In the genomic region with DNA sequence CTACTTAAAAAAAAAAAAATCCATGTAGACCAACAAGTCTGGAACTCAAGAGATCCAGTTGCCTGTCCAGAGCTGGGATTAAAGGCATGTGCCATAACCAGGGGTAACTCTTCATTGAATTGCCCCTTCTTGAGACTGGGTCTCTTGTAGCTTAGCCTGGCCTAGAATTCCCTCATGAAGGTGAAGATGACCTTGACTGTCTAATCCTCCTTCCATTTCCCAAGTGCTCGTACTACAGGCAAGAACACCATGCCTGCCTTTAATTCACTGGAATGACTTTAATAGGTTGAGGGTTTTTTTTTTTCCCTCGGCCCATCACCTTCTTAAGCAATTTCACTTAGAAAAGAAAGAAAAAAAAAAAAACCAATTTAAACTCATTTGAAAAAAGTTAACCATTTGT, we compare ENCODE assay signal across 8 mouse cellular contexts. TPM values are rescaled to one million over a fixed set of nuclear protein-coding genes. Genes with fewer than 3 reads are reported as not detected.
A peak's percentile ranks its signal among the peaks of the same experiment; 100 is the strongest.
DNase-seq lines count a peak whose midpoint lies in the region; ATAC-seq and TF ChIP-seq lines count a peak whose summit lies in the region.

No protein-coding gene starts in this region.

- no peak for DNase-seq in kidney, postnatal 10 days
- DNase-seq in hindbrain, postnatal 0 days (ENCODE audit: low spot score) = no peak
- no peak for DNase-seq in right cerebral cortex, adult 18-20 months
- no peak for DNase-seq in layer of hippocampus, postnatal 14 days (ENCODE audit: low spot score in 2 of 2)
- DNase-seq in urinary bladder, postnatal 4 days (ENCODE audit: low spot score in 2 of 2) = no peak

- no peaks in the 10 kb centered on the region for H3K9me3 ChIP-seq in kidney, embryonic 15.5 days (replicated peaks)
- H3K9me3 ChIP-seq in hindbrain, postnatal 0 days (ENCODE audit: low read length) = no peaks in the 10 kb centered on the region
- H3K9me3 ChIP-seq in midbrain, embryonic 16.5 days (replicated peaks; ENCODE audit: control insufficient read depth, low read length, poor library complexity, severe bottlenecking) = no peaks in the 10 kb centered on the region

- H3K27ac ChIP-seq in kidney, embryonic 15.5 days = peak overlapping the region; percentile 97
- peak overlapping the region; percentile 100 for H3K27ac ChIP-seq in brown adipose tissue, adult 24 weeks (replicated peaks; ENCODE audit: low read depth, low read length)
- no peak overlapping the region for H3K27ac ChIP-seq in hindbrain, postnatal 0 days
- H3K27ac ChIP-seq in midbrain, embryonic 16.5 days (ENCODE audit: low read length) = no peak overlapping the region

- H3K4me2 ChIP-seq in kidney, embryonic 15.5 days = peak overlapping the region; percentile 79
- peak overlapping the region; percentile 68 for H3K4me2 ChIP-seq in hindbrain, postnatal 0 days (ENCODE audit: low read depth, low read length)
- H3K4me2 ChIP-seq in midbrain, embryonic 16.5 days (ENCODE audit: low read length) = no peak overlapping the region; the same call in 1 of the 2 replicates

- no peak overlapping the region for H3K9ac ChIP-seq in kidney, embryonic 15.5 days
- H3K9ac ChIP-seq in hindbrain, postnatal 0 days (replicated peaks; ENCODE audit: low read length) = no peak overlapping the region
- H3K9ac ChIP-seq in midbrain, embryonic 16.5 days (ENCODE audit: low read depth, low read length) = no peak overlapping the region

- no peaks in the 10 kb centered on the region for H3K36me3 ChIP-seq in kidney, embryonic 15.5 days
- H3K36me3 ChIP-seq in hindbrain, postnatal 0 days (ENCODE audit: insufficient read depth, low read length) = no peaks in the 10 kb centered on the region
- H3K36me3 ChIP-seq in midbrain, embryonic 16.5 days (ENCODE audit: control insufficient read depth, insufficient read depth, low read length) = no peaks in the 10 kb centered on the region

- no peak for ATAC-seq in kidney, embryonic 15.5 days (replicated peaks; ENCODE audit: low FRiP score)
- ATAC-seq in hindbrain, postnatal 0 days = no peak
- ATAC-seq in midbrain, embryonic 16.5 days = no peak

- H3K27me3 ChIP-seq in kidney, embryonic 15.5 days = no peaks in the 10 kb centered on the region
- no peaks in the 10 kb centered on the region for H3K27me3 ChIP-seq in hindbrain, postnatal 0 days (ENCODE audit: insufficient read depth, low read length)
- H3K27me3 ChIP-seq in midbrain, embryonic 16.5 days (ENCODE audit: control insufficient read depth, insufficient read depth, low read depth, low read length) = no peaks in the 10 kb centered on the region

- TF ChIP-seq CTCF in hindbrain, postnatal 0 days (IDR thresholded peaks at IDR 0.05; ENCODE audit: low read depth) = no peak

- peak overlapping the region; percentile 99 for H3K4me3 ChIP-seq in kidney, embryonic 15.5 days (replicated peaks)
- peak overlapping the region; percentile 22; the same call in 1 of the 2 replicates for H3K4me3 ChIP-seq in brown adipose tissue, adult 24 weeks (ENCODE audit: insufficient read depth, low read depth, low read length)
- peak overlapping the region; percentile 97; the same call in 1 of the 2 replicates for H3K4me3 ChIP-seq in hindbrain, postnatal 0 days (ENCODE audit: low read length)
- H3K4me3 ChIP-seq in midbrain, embryonic 16.5 days (ENCODE audit: low read depth, low read length) = peak overlapping the region; percentile 94; the same call in 1 of the 2 replicates

- H3K4me1 ChIP-seq in kidney, embryonic 15.5 days = peaks cover 24% of the 10 kb centered on the region
- 0 out of 2 replicates have a peak, but pooled peaks cover 2% of the 10 kb centered on the region for H3K4me1 ChIP-seq in brown adipose tissue, adult 24 weeks (ENCODE audit: control insufficient read depth, insufficient read depth, insufficient read length, low read length)
- H3K4me1 ChIP-seq in hindbrain, postnatal 0 days (ENCODE audit: insufficient read depth, low read length) = peaks cover 4% of the 10 kb centered on the region
- peaks cover 26% of the 10 kb centered on the region for H3K4me1 ChIP-seq in midbrain, embryonic 16.5 days (ENCODE audit: control insufficient read depth, insufficient read depth, low read length)

- 41% methylated on average over 2 of the region's 2 CpGs for WGBS in kidney, embryonic 15.5 days
- 50% methylated on average over 2 of the region's 2 CpGs for WGBS in hindbrain, postnatal 0 days
- 55% methylated on average over 2 of the region's 2 CpGs for WGBS in midbrain, embryonic 16.5 days

RNA-seq across cellular contexts. Expression of a gene that starts 0.7 kb away (rescaled TPM):
- polyA plus RNA-seq in kidney, embryonic 15.5 days (2015; fragmentation: Nextera tagmentation; extraction: Ambion mirVana) = 50.1 and 54.9 TPM in 2 replicates
- 126 and 135 TPM in 2 replicates for polyA plus RNA-seq in brown adipose tissue, adult 24 weeks (2012; ENCODE audit: insufficient read depth, insufficient read length, missing spikeins)
- 86.8 and 118 TPM in 2 replicates for total RNA-seq in hindbrain, postnatal 0 days (2014; rRNA removed)
- polyA plus RNA-seq in hindbrain, postnatal 0 days (2015; fragmentation: Nextera tagmentation; extraction: Ambion mirVana) = 83.5 and 85.9 TPM in 2 replicates
- polyA plus RNA-seq in midbrain, embryonic 16.5 days (2015; fragmentation: Nextera tagmentation; extraction: Ambion mirVana) = 60.1 and 65.5 TPM in 2 replicates
- total RNA-seq in layer of hippocampus, postnatal 14 days (2021) = 100 to 1,000 TPM; 220 to 237 TPM

RNA-seq across cellular contexts. Expression of a gene that starts 50.0 kb away (rescaled TPM):
- polyA plus RNA-seq in kidney, embryonic 15.5 days (2015; fragmentation: Nextera tagmentation; extraction: Ambion mirVana) = 35.0 and 36.1 TPM in 2 replicates
- 32.3 and 50.9 TPM in 2 replicates for polyA plus RNA-seq in brown adipose tissue, adult 24 weeks (2012; ENCODE audit: insufficient read depth, insufficient read length, missing spikeins)
- 41.2 and 41.7 TPM in 2 replicates for total RNA-seq in hindbrain, postnatal 0 days (2014; rRNA removed)
- polyA plus RNA-seq in hindbrain, postnatal 0 days (2015; fragmentation: Nextera tagmentation; extraction: Ambion mirVana) = 43.5 and 44.0 TPM in 2 replicates
- polyA plus RNA-seq in midbrain, embryonic 16.5 days (2015; fragmentation: Nextera tagmentation; extraction: Ambion mirVana) = 43.3 and 44.5 TPM in 2 replicates
- total RNA-seq in layer of hippocampus, postnatal 14 days (2021) = 10 to 100 TPM; 60.3 to 65.6 TPM

RNA-seq across cellular contexts. Expression of a gene that starts 50.1 kb away (rescaled TPM):
- polyA plus RNA-seq in kidney, embryonic 15.5 days (2015; fragmentation: Nextera tagmentation; extraction: Ambion mirVana) = 3.1 and 3.6 TPM in 2 replicates
- polyA plus RNA-seq in brown adipose tissue, adult 24 weeks (2012; ENCODE audit: insufficient read depth, insufficient read length, missing spikeins) = 23.2 and 30.2 TPM in 2 replicates
- 0.72 and 5.1 TPM in 2 replicates for total RNA-seq in hindbrain, postnatal 0 days (2014; rRNA removed)
- polyA plus RNA-seq in hindbrain, postnatal 0 days (2015; fragmentation: Nextera tagmentation; extraction: Ambion mirVana) = 1.2 and 1.4 TPM in 2 replicates
- polyA plus RNA-seq in midbrain, embryonic 16.5 days (2015; fragmentation: Nextera tagmentation; extraction: Ambion mirVana) = 1.7 and 2.1 TPM in 2 replicates
- 1 to 10 TPM; 3.3 to 3.5 TPM for total RNA-seq in layer of hippocampus, postnatal 14 days (2021)

Comparison
In these comparisons a context has a peak if more than half of its experiments do, and no peak if none do; other contexts are left out.
1. H3K27ac ChIP-seq: peak in kidney, embryonic 15.5 days (single experiment) and brown adipose tissue, adult 24 weeks (single experiment); none in hindbrain, postnatal 0 days (single experiment) and midbrain, embryonic 16.5 days (single experiment).
2. H3K4me3 ChIP-seq: peak in every context shown above with its lines; median percentile 99 in kidney, embryonic 15.5 days; 97 in hindbrain, postnatal 0 days; 94 in midbrain, embryonic 16.5 days; 22 in brown adipose tissue, adult 24 weeks.